Mouse (Mus musculus) bone marrow macrophage, adult 2 months (primary cell): Measurements from ENCODE around the gene Aip. TPM values are rescaled to one million over a fixed set of nuclear protein-coding genes. Genes with fewer than 3 reads are reported as not detected.
A peak's percentile ranks its signal among the peaks of the same experiment; 100 is the strongest.

Experiments used
- H3K27ac ChIP-seq: 2 replicates; pipeline ENCODE4 v1.5.1; 2012; ENCODE audit warnings: low read depth, low read length; ENCODE audit not compliant: insufficient read depth
- H3K4me1 ChIP-seq: 2 replicates; pipeline ENCODE4 v1.6.1; 2012; ENCODE audit warnings: low read length; ENCODE audit not compliant: control insufficient read depth, insufficient read depth
- H3K4me3 ChIP-seq: 2 replicates; pipeline ENCODE4 v1.5.1; 2012; ENCODE audit warnings: mild to moderate bottlenecking, low read length, moderate library complexity; ENCODE audit not compliant: insufficient read depth
- CTCF ChIP-seq: IDR thresholded peaks from 2 replicates; pipeline ENCODE4 v1.5.1; 2012; ENCODE audit warnings: low read depth, mild to moderate bottlenecking, low read length, moderate library complexity
- POLR2A ChIP-seq: IDR thresholded peaks from 2 replicates; pipeline ENCODE4 v1.6.1; 2012; ENCODE audit warnings: mild to moderate bottlenecking, low read depth, low read length, borderline replicate concordance
- polyA plus RNA-seq: library from polyadenylated mRNA; stranded (reverse); fragments of >200 nt; gene quantifications from 2 replicates; pipeline ENCODE4 v1.2.4, GENCODE M21; 2012; ENCODE audit not compliant: missing spikeins, insufficient read depth, insufficient read length

Aip gene
- polyA plus RNA-seq, 1 experiment, result 75.6 TPM

DNA sequence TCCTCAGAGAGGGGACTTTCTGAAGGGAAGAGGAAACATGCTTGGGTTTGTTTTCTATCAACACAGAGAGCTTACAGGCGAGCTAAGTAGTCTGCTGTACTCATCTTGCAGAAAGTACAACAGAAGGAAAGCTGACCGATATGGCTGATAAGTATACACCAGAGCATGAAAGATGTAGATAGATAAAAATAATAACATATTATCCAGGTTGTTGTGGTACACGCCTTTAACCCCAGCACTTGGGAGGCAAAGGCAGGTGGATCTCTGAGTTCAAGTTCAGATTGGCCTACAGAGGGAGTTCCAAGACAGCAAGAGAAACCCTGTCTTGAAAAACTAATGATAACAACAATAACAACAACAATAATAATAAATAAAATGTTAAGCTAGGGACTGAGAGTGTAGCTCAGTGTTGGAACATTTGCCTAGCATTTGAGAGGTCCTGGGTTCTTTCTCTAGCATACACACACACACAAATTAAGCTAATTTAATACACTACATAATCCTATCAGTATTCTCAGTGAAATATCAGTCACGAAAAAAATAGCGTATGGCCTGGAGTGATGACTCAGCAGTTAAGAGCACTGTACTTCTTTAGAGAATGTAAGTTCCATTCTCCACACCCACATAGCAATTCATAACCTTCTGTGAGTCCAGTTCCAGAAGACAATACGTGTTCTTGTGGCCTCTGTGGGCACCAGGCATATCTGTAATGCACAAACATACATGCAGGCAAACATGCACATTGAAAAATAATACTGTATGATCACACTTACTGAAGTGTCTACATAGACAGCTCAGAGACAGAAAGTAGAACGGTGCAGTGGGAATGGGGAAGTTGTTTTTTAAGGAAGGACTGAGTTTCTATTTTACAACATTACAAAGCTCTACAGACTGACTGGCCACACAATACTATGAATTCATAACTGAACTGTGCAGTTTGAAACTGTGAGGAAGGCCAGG lies 3.0 kb downstream of the Aip start:
- Histone ChIP-seq H3K4me3 (no peak overlapping the region), H3K4me1 (peaks cover 41% of the 10 kb centered on the region), H3K27ac (peak overlapping the region; percentile 84)
- TF ChIP-seq POLR2A, result no peak
- no peak for TF ChIP-seq CTCF

DNA sequence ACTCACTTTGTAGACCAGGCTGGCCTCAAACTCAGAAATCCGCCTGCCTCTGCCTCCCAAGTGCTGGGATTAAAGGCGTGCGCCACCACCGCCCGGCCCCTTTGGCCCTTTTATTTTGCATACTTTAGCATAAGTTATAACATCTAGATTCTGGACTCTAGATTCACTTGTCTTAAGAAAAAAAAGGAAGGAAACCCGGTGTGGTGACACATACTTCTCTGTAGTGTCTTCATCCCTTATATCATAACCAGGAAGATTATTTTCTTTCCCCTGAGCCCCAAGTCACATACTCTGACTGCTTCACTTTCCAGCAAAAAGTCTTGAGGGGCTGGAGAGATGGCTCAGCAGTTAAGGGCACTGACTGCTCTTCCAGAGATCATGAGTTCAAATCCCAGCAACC lies 3.8 kb downstream of the Aip start:
- Histone ChIP-seq H3K4me3 (peak overlapping the region; percentile 77; the same call in 1 of the 2 replicates), H3K27ac (peak overlapping the region; percentile 84), H3K4me1 (peaks cover 41% of the 10 kb centered on the region)

DNA sequence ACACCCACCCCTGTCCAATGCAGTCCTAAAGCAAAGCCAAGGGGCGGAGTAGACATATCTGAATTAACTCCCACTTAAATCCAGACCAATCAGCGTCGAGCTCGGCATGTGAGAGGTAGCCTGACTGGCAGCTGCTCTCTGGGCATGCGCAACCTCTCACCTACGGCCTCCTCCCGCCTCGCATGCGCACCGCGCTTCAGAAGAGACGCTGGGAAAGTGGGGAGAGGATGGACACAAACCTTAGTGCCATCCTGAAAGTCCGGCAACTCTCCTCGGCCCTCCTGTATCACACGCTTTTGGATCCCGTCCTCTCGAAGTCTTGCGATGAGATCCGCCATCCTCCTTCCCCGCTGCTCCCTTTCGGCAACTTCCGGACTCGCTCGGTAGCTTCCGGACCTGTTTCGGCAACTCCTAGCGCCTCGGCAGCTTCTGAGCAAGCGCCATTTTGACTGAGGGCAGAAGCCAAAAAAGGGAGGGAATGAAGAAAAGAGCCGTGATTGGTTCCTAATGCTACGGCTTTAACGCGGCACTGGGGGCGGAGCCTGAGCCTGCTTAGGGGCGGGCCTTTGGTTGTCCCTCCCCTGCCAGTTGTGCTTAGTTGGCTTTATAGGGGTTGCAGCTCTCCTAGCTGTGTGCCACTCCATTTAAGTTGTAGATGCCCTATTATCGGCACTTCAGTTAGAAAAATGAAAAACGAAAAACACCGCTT lies 4.4 kb downstream of the Aip start:
- Histone ChIP-seq H3K4me3 (peak overlapping the region; percentile 77), H3K27ac (peak overlapping the region; percentile 84), H3K4me1 (peaks cover 36% of the 10 kb centered on the region)
- TF ChIP-seq POLR2A, result no peak
- no peak for TF ChIP-seq CTCF

DNA sequence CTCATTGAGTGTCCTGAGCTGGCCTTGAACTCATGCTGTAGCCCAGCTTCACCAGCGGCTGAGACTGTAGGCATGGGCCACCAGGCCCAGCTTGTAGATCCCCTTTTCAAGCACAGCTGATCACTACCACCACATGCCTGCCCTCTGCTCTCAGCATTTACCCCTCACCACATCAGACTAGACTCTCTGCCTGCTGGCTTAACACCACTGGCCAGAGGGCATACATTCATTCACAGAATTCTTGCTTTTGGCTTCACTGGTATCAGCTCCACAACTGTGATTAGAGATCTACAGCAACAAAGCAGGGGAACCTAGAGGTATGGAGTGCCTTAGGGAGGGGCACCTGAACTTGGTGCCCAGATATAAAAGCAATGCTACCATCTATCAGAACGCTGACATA lies 5.2 kb downstream of the Aip start:
- peak overlapping the region; percentile 77 for H3K4me3 ChIP-seq
- H3K4me1 ChIP-seq, result peaks cover 36% of the 10 kb centered on the region
- TF ChIP-seq CTCF (no peak), POLR2A (no peak)
- H3K27ac ChIP-seq, result no peak overlapping the region

DNA sequence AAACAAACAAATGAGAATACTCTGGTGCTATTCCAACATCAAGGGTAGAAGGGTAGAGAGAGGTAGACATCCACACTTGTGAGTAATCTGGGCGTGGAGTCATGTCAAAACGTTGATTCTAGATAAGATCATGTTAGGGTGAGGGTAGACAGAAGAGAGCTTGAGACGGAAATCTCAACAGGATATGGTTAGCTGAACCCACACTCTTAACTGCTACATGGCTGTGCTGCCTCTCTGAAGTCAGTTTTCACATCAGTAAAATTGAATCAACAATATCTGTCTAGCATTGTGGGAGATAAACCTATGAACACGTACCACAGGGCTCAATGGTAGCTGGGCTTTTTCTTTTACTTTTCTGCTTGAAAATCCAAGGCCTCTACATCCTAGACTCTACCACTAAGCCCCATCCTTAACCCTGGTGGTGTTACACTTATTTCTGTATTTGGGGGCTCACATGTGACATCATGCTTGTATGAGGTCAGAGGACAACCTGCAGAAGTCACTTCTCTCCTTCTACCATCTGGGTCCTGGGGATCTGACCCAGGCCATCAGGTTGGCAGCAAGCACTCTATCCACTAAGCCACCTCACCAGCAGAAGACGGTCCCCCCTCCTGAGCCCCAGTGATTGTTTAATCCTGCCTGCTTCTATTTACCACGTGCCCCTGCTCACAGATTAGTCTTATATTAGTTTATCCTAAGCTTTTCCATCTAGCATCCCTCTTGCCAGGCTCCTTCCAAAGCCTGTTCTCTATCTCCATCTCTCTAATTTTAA lies 5.8 kb downstream of the Aip start:
- H3K4me1 ChIP-seq, result peaks cover 33% of the 10 kb centered on the region
- 0 out of 2 replicates have a peak overlapping the region, but pooled peaks have one; percentile 77 for H3K4me3 ChIP-seq
- TF ChIP-seq CTCF (no peak), POLR2A (no peak)
- H3K27ac ChIP-seq, result no peak overlapping the region

DNA sequence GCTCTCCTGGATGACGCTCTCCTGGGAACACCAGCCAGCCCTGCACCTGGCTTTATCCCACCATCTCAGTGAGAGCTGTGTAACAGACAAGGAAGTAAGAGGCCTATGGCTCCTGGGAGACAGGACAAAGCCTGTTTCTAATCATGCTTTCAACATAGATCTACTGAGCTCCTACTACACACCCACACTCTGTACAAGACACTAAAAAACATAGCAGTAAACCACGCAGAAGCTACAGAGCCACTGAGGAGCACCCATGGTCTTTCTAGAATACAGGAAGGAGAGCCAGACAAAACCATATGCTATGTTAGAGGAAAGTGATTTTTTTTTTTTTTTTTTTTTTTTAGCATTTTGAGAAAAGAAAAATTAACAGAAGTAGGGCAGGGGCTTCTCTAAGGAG lies 7.3 kb downstream of the Aip start:
- Histone ChIP-seq H3K4me1 (peaks cover 34% of the 10 kb centered on the region), H3K27ac (no peak overlapping the region), H3K4me3 (no peak overlapping the region)
- TF ChIP-seq CTCF (no peak), POLR2A (no peak)

DNA sequence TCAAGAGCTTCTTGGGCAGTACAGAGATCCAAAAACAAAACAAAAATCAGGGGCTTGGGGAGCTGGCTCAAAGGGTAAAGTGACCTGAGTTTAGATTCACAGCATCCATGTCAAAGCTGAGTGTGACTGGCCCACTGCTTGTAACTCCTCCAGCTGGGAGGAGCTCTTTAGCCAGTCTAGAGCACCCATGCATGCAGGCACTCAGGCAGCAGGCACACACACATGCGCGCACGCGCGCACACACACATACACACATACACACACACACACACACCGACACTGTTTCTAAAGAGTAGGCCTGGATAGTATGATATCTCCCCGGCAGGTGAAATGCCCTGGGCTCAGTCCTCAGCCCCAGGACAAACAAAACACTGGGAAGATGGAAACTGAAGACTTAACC lies 8.7 kb downstream of the Aip start:
- Histone ChIP-seq H3K27ac (no peak overlapping the region), H3K4me3 (no peak overlapping the region), H3K4me1 (peaks cover 40% of the 10 kb centered on the region)
- TF ChIP-seq CTCF (no peak), POLR2A (no peak)

DNA sequence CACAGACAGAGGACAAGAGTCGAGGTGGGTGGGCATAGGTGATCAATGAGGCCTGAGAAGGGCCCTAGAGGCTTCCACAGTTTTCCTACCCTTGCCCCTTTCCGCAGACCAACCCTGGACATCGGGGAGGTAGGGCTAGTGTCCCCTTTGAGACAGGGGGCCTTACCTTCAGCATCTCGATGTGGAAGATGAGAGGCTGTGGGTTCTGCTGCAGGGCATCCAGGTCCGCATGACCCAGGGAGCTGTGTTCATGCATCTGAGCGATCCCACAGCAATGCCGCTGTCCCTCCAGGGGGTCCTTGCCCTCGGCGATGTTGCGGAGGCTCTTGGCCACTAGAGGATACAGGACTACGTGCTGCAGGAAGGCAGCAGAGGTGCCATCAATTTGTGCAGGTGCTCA lies 9.8 kb downstream of the Aip start:
- TF ChIP-seq POLR2A (no peak), CTCF (no peak)
- Histone ChIP-seq H3K27ac (no peak overlapping the region), H3K4me1 (peaks cover 45% of the 10 kb centered on the region), H3K4me3 (no peak overlapping the region)

DNA sequence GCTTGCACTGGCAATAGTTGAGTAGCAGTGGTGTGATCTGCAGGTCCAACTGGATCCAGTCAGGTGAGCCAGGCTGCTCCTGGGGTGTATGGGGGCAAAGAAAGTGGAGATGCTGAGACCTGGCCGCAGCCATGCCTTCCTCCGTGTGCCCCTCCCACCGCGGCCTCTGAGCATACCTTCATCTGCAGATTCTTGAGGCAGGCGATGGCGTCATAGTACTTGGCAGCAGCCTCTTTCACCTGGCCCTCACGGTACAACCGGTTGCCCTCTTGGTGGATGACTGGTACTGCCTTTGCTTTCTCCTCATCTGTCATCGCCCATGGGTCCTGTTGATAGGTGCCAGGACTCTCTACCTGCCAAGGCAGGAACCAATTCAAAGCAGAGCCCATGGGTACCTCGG lies 10.5 kb downstream of the Aip start:
- Histone ChIP-seq H3K4me3 (no peak overlapping the region), H3K27ac (no peak overlapping the region), H3K4me1 (peaks cover 39% of the 10 kb centered on the region)
- TF ChIP-seq POLR2A, result no peak
- TF ChIP-seq CTCF, result no peak
